Mouse (Mus musculus): ENCODE measurements around the gene Mast2.

Gene Mast2

GRCm38 (mm10) chr4:116406668-116407067, 57.3 kb downstream of the Mast2 start:
- no peak for DNase-seq (ENCODE audit: low spot score)

GRCm38 (mm10) chr4:116405955-116406351, 58.0 kb downstream of the Mast2 start:
- DNase-seq (ENCODE audit: low spot score), result no peak

- no peak for DNase-seq (ENCODE audit: low spot score)
These were observed 58.6 kb downstream of the Mast2 start for GRCm38 (mm10) chr4:116405276-116405954.

GRCm38 (mm10) chr4:116403884-116404283, 60.1 kb downstream of the Mast2 start:
- no peak for DNase-seq (ENCODE audit: low spot score)

- no peak for DNase-seq (ENCODE audit: low spot score)
These were observed 61.3 kb downstream of the Mast2 start for GRCm38 (mm10) chr4:116402708-116403107.

- DNase-seq (ENCODE audit: low spot score), result no peak
These were observed 65.9 kb downstream of the Mast2 start for GRCm38 (mm10) chr4:116398051-116398450.

- DNase-seq (ENCODE audit: low spot score), result no peak
These were observed 85.9 kb downstream of the Mast2 start for GRCm38 (mm10) chr4:116377973-116378667.

- DNase-seq (ENCODE audit: low spot score), result peak; percentile 76
These were observed 92.3 kb downstream of the Mast2 start for GRCm38 (mm10) chr4:116371676-116372075.

- no peak for DNase-seq (ENCODE audit: low spot score)
These were observed 105.9 kb downstream of the Mast2 start for GRCm38 (mm10) chr4:116358099-116358498.

- no peak for DNase-seq (ENCODE audit: low spot score)
These were observed 111.1 kb downstream of the Mast2 start for GRCm38 (mm10) chr4:116352919-116353318.

GRCm38 (mm10) chr4:116352496-116352895, 111.5 kb downstream of the Mast2 start:
- peak; percentile 6 for DNase-seq (ENCODE audit: low spot score)

- DNase-seq (ENCODE audit: low spot score), result no peak
These were observed 121.9 kb downstream of the Mast2 start for GRCm38 (mm10) chr4:116342119-116342518.

GRCm38 (mm10) chr4:116336294-116336693, 127.7 kb downstream of the Mast2 start:
- DNase-seq (ENCODE audit: low spot score), result no peak

GRCm38 (mm10) chr4:116329256-116329655, 134.7 kb downstream of the Mast2 start:
- no peak for DNase-seq (ENCODE audit: low spot score)

GRCm38 (mm10) chr4:116322127-116322526, 141.9 kb downstream of the Mast2 start:
- no peak for DNase-seq (ENCODE audit: low spot score)

GRCm38 (mm10) chr4:116317575-116317974, 146.4 kb downstream of the Mast2 start:
- DNase-seq (ENCODE audit: low spot score), result no peak

GRCm38 (mm10) chr4:116304551-116304950, 159.4 kb downstream of the Mast2 start:
- DNase-seq (ENCODE audit: low spot score), result no peak

GRCm38 (mm10) chr4:116300878-116301355, 163.1 kb downstream of the Mast2 start:
- no peak for DNase-seq (ENCODE audit: low spot score)

- no peak for DNase-seq (ENCODE audit: low spot score)
These were observed 170.7 kb downstream of the Mast2 start for GRCm38 (mm10) chr4:116293296-116293695.

GRCm38 (mm10) chr4:116291561-116291960, 172.4 kb downstream of the Mast2 start:
- DNase-seq (ENCODE audit: low spot score), result no peak

- DNase-seq (ENCODE audit: low spot score), result no peak
These were observed 181.8 kb downstream of the Mast2 start for GRCm38 (mm10) chr4:116282211-116282610.

- no peak for DNase-seq (ENCODE audit: low spot score)
These were observed 195.8 kb downstream of the Mast2 start for GRCm38 (mm10) chr4:116268220-116268619.
